Mouse (Mus musculus) olfactory bulb, adult 2 months (tissue): Measurements from ENCODE around the gene Gpr62.

Source experiments
- CTCF ChIP-seq: fragments of 200-500 bp; IDR thresholded peaks from 2 replicates; pipeline ENCODE4 v1.5.1; 2012; ENCODE audit warnings: low read depth, mild to moderate bottlenecking, low read length, moderate library complexity; ENCODE audit not compliant: insufficient read depth
- POLR2A ChIP-seq: fragments of 200-500 bp; IDR thresholded peaks from 2 replicates; pipeline ENCODE4 v1.6.1; 2012; ENCODE audit warnings: mild to moderate bottlenecking, low read depth, low read length, moderate library complexity; ENCODE audit not compliant: insufficient read depth

DNA sequence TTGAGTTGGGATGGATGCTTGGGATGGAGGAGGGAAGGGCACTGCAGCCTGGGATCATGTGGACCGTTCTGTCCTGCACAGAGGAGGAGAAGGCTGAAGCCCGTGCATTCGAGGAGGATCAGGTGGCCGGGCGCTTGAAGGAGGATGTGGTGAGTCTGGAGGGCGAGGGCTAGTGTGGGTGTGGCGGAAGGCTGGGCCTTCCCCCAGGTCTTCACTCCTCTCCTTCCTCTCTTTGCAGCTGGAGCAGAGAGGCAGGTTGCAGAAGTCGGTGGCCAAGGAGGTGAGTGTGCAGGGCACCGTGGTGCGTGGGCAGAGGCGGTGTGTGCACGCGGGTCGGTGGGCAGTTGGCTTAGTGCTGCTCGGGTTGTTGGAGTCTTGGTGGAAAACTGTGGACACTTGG is 15.3 kb upstream of the Gpr62 start:
- no peak for TF ChIP-seq CTCF
- TF ChIP-seq POLR2A = no peak
